Mouse (Mus musculus) brain, embryonic 14.5 days (tissue): ENCODE measurements at regions not wholly inside any gene's neighbourhood (a gene's known extent, or its start where the extent isn't known, plus 50 kb on each side); places are given as distances from the start of the nearest gene placed in this dataset.

Source experiments
- CTCF ChIP-seq: fragments of 200-500 bp; IDR thresholded peaks from 2 replicates; pipeline ENCODE4 v1.5.1; 2012; ENCODE audit warnings: inconsistent platforms, mild to moderate bottlenecking, moderate library complexity, borderline replicate concordance; ENCODE audit not compliant: insufficient read depth, insufficient read length; ENCODE audit errors: extremely low read depth
- POLR2A ChIP-seq: fragments of 200-500 bp; IDR thresholded peaks from 2 replicates; pipeline ENCODE4 v1.6.1; 2012; ENCODE audit warnings: mild to moderate bottlenecking, inconsistent platforms, borderline replicate concordance; ENCODE audit not compliant: poor library complexity, insufficient read depth, insufficient read length, severe bottlenecking; ENCODE audit errors: extremely low read depth

- TF ChIP-seq CTCF: no peak
- no peak for TF ChIP-seq POLR2A
Measured at GRCm38 (mm10) chr2:79201677-79202076, 53.5 kb upstream of the Itga4 start.
